Mouse (Mus musculus) MEL (cell line): Measurements from ENCODE around the gene Npl. TPM values are rescaled to one million over a fixed set of nuclear protein-coding genes. Genes with fewer than 3 reads are reported as not detected.
A peak's percentile ranks its signal among the peaks of the same experiment; 100 is the strongest.

Experiments
- DNase-seq: peaks from one replicate; pipeline ENCODE4 v3.0.0; 2011; ENCODE audit warnings: low read depth, low spot score
- H3K27ac ChIP-seq: 2 replicates; pipeline ENCODE4 v1.5.1; 2012; ENCODE audit warnings: low read depth, mild to moderate bottlenecking, control low read depth, low read length, moderate library complexity; ENCODE audit not compliant: control insufficient read depth
- H3K27me3 ChIP-seq, 2 experiments: fragments of 150-350 bp in 1 of 2; sonication (generic) in 1 of 2; 2 replicates each; pipeline ENCODE4 v1.6.1; 2012; ENCODE audit warnings: low read length in 2 of 2, mild to moderate bottlenecking in 2 of 2, improper control_type of control experiment in 1 of 2, moderate library complexity in 1 of 2; ENCODE audit not compliant: insufficient read depth in 2 of 2, control insufficient read depth in 1 of 2
- H3K36me3 ChIP-seq, 2 experiments: 2 replicates each; pipeline ENCODE4 v1.6.1; 2012 to 2014; ENCODE audit warnings: low read length in 2 of 2, improper control_type of control experiment in 1 of 2, inconsistent platforms in 1 of 2, mild to moderate bottlenecking in 1 of 2; ENCODE audit not compliant: insufficient read depth in 2 of 2, control insufficient read depth in 1 of 2
- H3K4me1 ChIP-seq, 2 experiments: fragments of 150-350 bp in 1 of 2; sonication (generic) in 1 of 2; 2 replicates each; pipeline ENCODE4 v1.6.1; 2012; ENCODE audit warnings: low read length in 2 of 2, improper control_type of control experiment in 1 of 2, mild to moderate bottlenecking in 1 of 2; ENCODE audit not compliant: insufficient read depth in 2 of 2, control insufficient read depth in 1 of 2
- H3K4me3 ChIP-seq, 2 experiments: fragments of 150-350 bp in 1 of 2; sonication (generic) in 1 of 2; 2 replicates each; pipeline ENCODE4 v1.5.1; 2012; ENCODE audit warnings: low read depth in 2 of 2, low read length in 2 of 2, mild to moderate bottlenecking in 2 of 2, moderate library complexity in 2 of 2, control low read depth in 1 of 2, improper control_type of control experiment in 1 of 2; ENCODE audit not compliant: control insufficient read depth in 1 of 2, insufficient read depth in 1 of 2
- H3K79me2 ChIP-seq: 2 replicates; pipeline ENCODE4 v1.6.1; 2012; ENCODE audit warnings: mild to moderate bottlenecking, low read length, moderate library complexity; ENCODE audit not compliant: control insufficient read depth, poor library complexity, insufficient read depth
- H3K9ac ChIP-seq: 2 replicates; pipeline ENCODE4 v1.6.1; 2012; ENCODE audit warnings: low read depth, mild to moderate bottlenecking, control low read depth, low read length, moderate library complexity; ENCODE audit not compliant: control insufficient read depth, poor library complexity, severe bottlenecking
- H3K9me3 ChIP-seq: fragments of 150-350 bp; sonication (generic); replicated peaks from 2 replicates; pipeline ENCODE4 v1.6.1; 2012; ENCODE audit warnings: mild to moderate bottlenecking, low read length, improper control_type of control experiment, moderate library complexity; ENCODE audit not compliant: insufficient read depth
- CHD2 ChIP-seq: IDR thresholded peaks from 2 replicates; pipeline ENCODE4 v1.6.1; 2011; ENCODE audit warnings: low read length, improper control_type of control experiment
- CTCF ChIP-seq, 3 experiments: IDR thresholded peaks in 2 of 3; conservative IDR thresholded peaks in 1 of 3; 2 replicates each; pipeline ENCODE4 v1.5.1; 2011 to 2012; ENCODE audit warnings: low read length in 3 of 3, low read depth in 2 of 3, mild to moderate bottlenecking in 2 of 3, improper control_type of control experiment in 1 of 3, inconsistent platforms in 1 of 3, mixed read lengths in 1 of 3, moderate library complexity in 1 of 3; ENCODE audit not compliant: control insufficient read depth in 1 of 3, insufficient read depth in 1 of 3, poor library complexity in 1 of 3, severe bottlenecking in 1 of 3
- E2F4 ChIP-seq: IDR thresholded peaks from 2 replicates; pipeline ENCODE4 v1.6.1; 2011; ENCODE audit warnings: low read depth, low read length, improper control_type of control experiment, borderline replicate concordance
- EP300 ChIP-seq, 2 experiments: IDR thresholded peaks; 2 replicates each; pipeline ENCODE4 v1.6.1; 2011; ENCODE audit warnings: improper control_type of control experiment in 2 of 2, low read length in 2 of 2, low read depth in 1 of 2, mild to moderate bottlenecking in 1 of 2
- GATA1 ChIP-seq: IDR thresholded peaks from 2 replicates; pipeline ENCODE4 v1.6.1; 2011; ENCODE audit warnings: low read depth, low read length, improper control_type of control experiment
- HCFC1 ChIP-seq: IDR thresholded peaks from 2 replicates; pipeline ENCODE4 v1.6.1; 2012; ENCODE audit warnings: low read depth, mild to moderate bottlenecking, inconsistent platforms, low read length, improper control_type of control experiment, moderate library complexity
- JUND ChIP-seq: IDR thresholded peaks from 2 replicates; pipeline ENCODE4 v1.6.1; 2011; ENCODE audit warnings: low read depth, mild to moderate bottlenecking, improper control_type of control experiment, low read length
- KAT2A ChIP-seq: conservative IDR thresholded peaks from 2 replicates; pipeline ENCODE4 v1.6.1; 2012; ENCODE audit warnings: low read depth, low read length, improper control_type of control experiment, inconsistent platforms
- MAX ChIP-seq: IDR thresholded peaks from 2 replicates; pipeline ENCODE4 v1.6.1; 2011; ENCODE audit warnings: low read length, improper control_type of control experiment
- MAZ ChIP-seq: IDR thresholded peaks from 2 replicates; pipeline ENCODE4 v1.6.1; 2012; ENCODE audit warnings: low read depth, mild to moderate bottlenecking, inconsistent platforms, low read length, improper control_type of control experiment
- MYB ChIP-seq: IDR thresholded peaks from 2 replicates; pipeline ENCODE4 v1.6.1; 2011; ENCODE audit warnings: mild to moderate bottlenecking, low read depth, low read length, improper control_type of control experiment
- MYC ChIP-seq: IDR thresholded peaks from 2 replicates; pipeline ENCODE4 v1.6.1; 2011; ENCODE audit warnings: low read depth, mild to moderate bottlenecking, low read length, improper control_type of control experiment, moderate library complexity
- POLR2A ChIP-seq, 2 experiments: IDR thresholded peaks; 2 replicates each; pipeline ENCODE4 v1.6.1; 2011 to 2012; ENCODE audit warnings: low read length in 2 of 2, mild to moderate bottlenecking in 2 of 2, control low read depth in 1 of 2, improper control_type of control experiment in 1 of 2, low read depth in 1 of 2, moderate library complexity in 1 of 2; ENCODE audit not compliant: control insufficient read depth in 1 of 2, insufficient read depth in 1 of 2, poor library complexity in 1 of 2
- POLR2AphosphoS2 ChIP-seq: IDR thresholded peaks from 2 replicates; pipeline ENCODE4 v1.6.1; 2011; ENCODE audit warnings: low read length, improper control_type of control experiment
- POLR2AphosphoS5 ChIP-seq: IDR thresholded peaks from 2 replicates; pipeline ENCODE4 v1.6.1; 2012; ENCODE audit warnings: low read depth, borderline replicate concordance, mild to moderate bottlenecking, inconsistent platforms, low read length, moderate library complexity, mixed read lengths
- RCOR1 ChIP-seq: IDR thresholded peaks from 2 replicates; pipeline ENCODE4 v1.6.1; 2012; ENCODE audit warnings: low read depth, mild to moderate bottlenecking, inconsistent platforms, low read length, improper control_type of control experiment
- SMC3 ChIP-seq: IDR thresholded peaks from 2 replicates; pipeline ENCODE4 v1.6.1; 2011; ENCODE audit warnings: low read depth, low read length, improper control_type of control experiment
- TAL1 ChIP-seq: IDR thresholded peaks from 2 replicates; pipeline ENCODE4 v1.6.1; 2012; ENCODE audit warnings: mild to moderate bottlenecking, inconsistent platforms, low read length, moderate library complexity, mixed read lengths
- TBP ChIP-seq: IDR thresholded peaks from 2 replicates; pipeline ENCODE4 v1.8.0; 2011; ENCODE audit warnings: low read depth, low read length, improper control_type of control experiment
- TCF12 ChIP-seq: IDR thresholded peaks from 2 replicates; pipeline ENCODE4 v1.6.1; 2014; ENCODE audit warnings: low read depth, mild to moderate bottlenecking, inconsistent platforms, low read length, improper control_type of control experiment, moderate library complexity
- UBTF ChIP-seq: IDR thresholded peaks from 2 replicates; pipeline ENCODE4 v1.6.1; 2012; ENCODE audit warnings: low read depth, mild to moderate bottlenecking, inconsistent platforms, low read length, improper control_type of control experiment, moderate library complexity, borderline replicate concordance; ENCODE audit not compliant: insufficient read depth
- USF1 ChIP-seq: IDR thresholded peaks from 2 replicates; pipeline ENCODE4 v1.6.1; 2014; ENCODE audit warnings: low read depth, mild to moderate bottlenecking, inconsistent platforms, low read length, improper control_type of control experiment, moderate library complexity
- USF2 ChIP-seq, 2 experiments: IDR thresholded peaks; 2 replicates each; pipeline ENCODE4 v1.6.1; 2011 to 2012; ENCODE audit warnings: improper control_type of control experiment in 2 of 2, low read length in 2 of 2, borderline replicate concordance in 1 of 2, inconsistent platforms in 1 of 2, low read depth in 1 of 2, mild to moderate bottlenecking in 1 of 2; ENCODE audit not compliant: insufficient read depth in 1 of 2
- ZC3H11A ChIP-seq: IDR thresholded peaks from 2 replicates; pipeline ENCODE4 v1.6.1; 2012; ENCODE audit warnings: low read depth, mild to moderate bottlenecking, inconsistent platforms, low read length, improper control_type of control experiment
- ZKSCAN1 ChIP-seq: IDR thresholded peaks from 2 replicates; pipeline ENCODE4 v1.6.1; 2012; ENCODE audit warnings: low read depth, mild to moderate bottlenecking, inconsistent platforms, low read length, improper control_type of control experiment, moderate library complexity
- ZMIZ1 ChIP-seq: IDR thresholded peaks from 2 replicates; pipeline ENCODE4 v1.6.1; 2012; ENCODE audit warnings: low read depth, mild to moderate bottlenecking, inconsistent platforms, low read length, improper control_type of control experiment, moderate library complexity
- ZNF384 ChIP-seq: IDR thresholded peaks from 2 replicates; pipeline ENCODE4 v1.6.1; 2012; ENCODE audit warnings: low read depth, mild to moderate bottlenecking, inconsistent platforms, low read length, improper control_type of control experiment
- polyA plus RNA-seq, 2 experiments: library from polyadenylated mRNA; stranded (reverse) in 1 of 2; unstranded in 1 of 2; fragments of >175 nt in 1 of 2; fragments of >200 nt in 1 of 2; gene quantifications; 2 replicates each; pipeline versions ENCODE4 v1.2.1 to v1.2.4; 2012; ENCODE audit warnings: low replicate concordance in 2 of 2, low read depth in 1 of 2; ENCODE audit not compliant: insufficient read length in 2 of 2, insufficient read depth in 1 of 2, missing spikeins in 1 of 2
- total RNA-seq: library from RNA; depleted of rRNA; stranded (reverse); fragments of 300-350 nt; gene quantifications from 2 replicates; pipeline ENCODE4 v1.2.3, GENCODE M21; 2012

Npl gene
- total and polyA plus RNA-seq, 3 experiments, result 0.08 TPM; not detected in 2

- no peak for DNase-seq
- no peak for TF ChIP-seq POLR2A (IDR thresholded peaks at IDR 0.05; ENCODE audit: control insufficient read depth in 1 of 2, insufficient read depth in 1 of 2, low read depth in 1 of 2, low read length in 2 of 2, poor library complexity in 1 of 2)
- no peak for TF ChIP-seq KAT2A
- no peak for TF ChIP-seq TAL1
- no peak for TF ChIP-seq ZKSCAN1
- no peaks in the 10 kb centered on the region for H3K9me3 ChIP-seq
- H3K79me2 ChIP-seq, result no peaks in the 10 kb centered on the region
- no peak overlapping the region for H3K9ac ChIP-seq
- no peaks in the 10 kb centered on the region for H3K36me3 ChIP-seq
- H3K27me3 ChIP-seq, result no peaks in the 10 kb centered on the region; a peak in 1 of 4 replicates
- H3K27ac ChIP-seq, result no peak overlapping the region
- H3K4me1 ChIP-seq, result 0 out of 4 replicates have a peak, but pooled peaks cover 0 to 2% of the 10 kb centered on the region in 2 experiments
- H3K4me3 ChIP-seq, result no peak overlapping the region
Observed at GRCm38 (mm10) chr1:153560805-153561204, 11.0 kb upstream of the Npl start.

GRCm38 (mm10) chr1:153559701-153560100 lies 9.9 kb upstream of the Npl start:
- Histone ChIP-seq H3K27ac (no peak overlapping the region), H3K9ac (no peak overlapping the region), H3K27me3 (no peaks in the 10 kb centered on the region; a peak in 1 of 4 replicates), H3K36me3 (no peaks in the 10 kb centered on the region), H3K4me3 (no peak overlapping the region), H3K9me3 (no peaks in the 10 kb centered on the region), H3K79me2 (no peaks in the 10 kb centered on the region)
- no peak for DNase-seq
- TF ChIP-seq POLR2A (IDR thresholded peaks at IDR 0.05; ENCODE audit: control insufficient read depth in 1 of 2, insufficient read depth in 1 of 2, low read depth in 1 of 2, low read length in 2 of 2, poor library complexity in 1 of 2) (no peak), EP300 (IDR thresholded peaks at IDR 0.05; ENCODE audit: low read depth in 1 of 2, low read length in 2 of 2) (no peak), POLR2AphosphoS2 (no peak), RCOR1 (no peak), UBTF (no peak), MAZ (no peak), E2F4 (no peak), MAX (no peak), MYC (no peak), KAT2A (no peak), MYB (no peak), CTCF (IDR thresholded peaks at IDR 0.05 in 2 of 3, conservative IDR thresholded peaks at IDR 0.05 in 1 of 3; ENCODE audit: control insufficient read depth in 1 of 3, insufficient read depth in 1 of 3, low read depth in 2 of 3, low read length in 3 of 3, poor library complexity in 1 of 3, severe bottlenecking in 1 of 3) (no peak), ZC3H11A (no peak)
- TF ChIP-seq, all 39 proteins: peak for 0
- H3K4me1 ChIP-seq, result 0 out of 4 replicates have a peak, but pooled peaks cover 0 to 2% of the 10 kb centered on the region in 2 experiments

GRCm38 (mm10) chr1:153559126-153559647 lies 9.3 kb upstream of the Npl start:
- no peaks in the 10 kb centered on the region for H3K79me2 ChIP-seq
- peak; percentile 67 for DNase-seq
- TF ChIP-seq HCFC1 (no peak), TBP (no peak), ZNF384 (no peak), JUND (no peak), USF2 (IDR thresholded peaks at IDR 0.05; ENCODE audit: borderline replicate concordance in 1 of 2, insufficient read depth in 1 of 2, low read depth in 1 of 2, low read length in 2 of 2) (no peak), CTCF (IDR thresholded peaks at IDR 0.05 in 2 of 3, conservative IDR thresholded peaks at IDR 0.05 in 1 of 3; ENCODE audit: control insufficient read depth in 1 of 3, insufficient read depth in 1 of 3, low read depth in 2 of 3, low read length in 3 of 3, poor library complexity in 1 of 3, severe bottlenecking in 1 of 3) (peak; percentile 63 to 76 (median 73)), MYC (no peak), ZMIZ1 (no peak), CHD2 (no peak), POLR2AphosphoS5 (no peak), SMC3 (peak; percentile 59), GATA1 (no peak), TCF12 (no peak), USF1 (no peak)

More at GRCm38 (mm10) chr1:153559126-153559647, 9.3 kb upstream of the Npl start:
- Histone ChIP-seq H3K36me3 (no peaks in the 10 kb centered on the region), H3K9ac (no peak overlapping the region), H3K27ac (no peak overlapping the region), H3K9me3 (no peaks in the 10 kb centered on the region), H3K4me1 (0 out of 4 replicates have a peak, but pooled peaks cover 0 to 2% of the 10 kb centered on the region in 2 experiments), H3K4me3 (no peak overlapping the region), H3K27me3 (no peaks in the 10 kb centered on the region; a peak in 1 of 4 replicates)
